Mouse (Mus musculus) bone marrow macrophage, adult 2 months (primary cell): Measurements from ENCODE around the gene Bmper.

Experiments
- CTCF ChIP-seq: IDR thresholded peaks from 2 replicates; pipeline ENCODE4 v1.5.1; 2012; ENCODE audit warnings: low read depth, mild to moderate bottlenecking, low read length, moderate library complexity
- POLR2A ChIP-seq: IDR thresholded peaks from 2 replicates; pipeline ENCODE4 v1.6.1; 2012; ENCODE audit warnings: mild to moderate bottlenecking, low read depth, low read length, borderline replicate concordance

DNA sequence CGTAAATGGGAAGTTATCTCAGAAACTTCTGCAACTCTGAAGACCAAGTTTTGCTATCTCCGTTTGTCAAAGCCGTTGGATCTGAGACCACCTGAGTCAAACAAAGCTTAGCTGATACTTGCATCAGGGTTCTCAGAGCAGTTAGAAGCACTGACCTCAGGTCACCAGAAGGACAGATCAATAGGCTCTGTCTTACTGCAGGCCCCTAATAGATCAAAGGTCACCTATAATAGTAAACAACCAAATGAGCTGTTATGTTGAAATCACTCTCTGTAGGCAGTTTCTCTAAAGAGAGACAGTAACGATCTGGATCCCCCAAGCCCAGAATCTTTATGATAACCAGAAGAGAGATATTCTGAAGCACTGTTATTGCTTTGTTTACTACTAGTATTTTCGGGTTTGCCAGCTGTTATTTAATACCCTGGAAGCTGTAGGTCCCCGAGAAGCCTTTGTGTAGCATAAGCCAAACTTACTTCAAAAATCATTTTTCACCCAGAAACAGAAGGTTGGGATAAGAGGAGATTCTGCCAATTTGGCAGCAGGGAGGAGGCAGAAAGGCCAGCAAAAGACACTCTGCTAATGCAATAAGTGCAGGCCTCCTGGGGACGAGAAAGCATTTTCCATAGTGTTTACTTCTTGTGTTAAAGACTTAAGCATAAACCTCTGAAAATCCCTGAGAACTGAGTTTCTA lies 224.5 kb downstream of the Bmper start:
- TF ChIP-seq POLR2A (no peak), CTCF (no peak)
